Mouse (Mus musculus): ENCODE results near the gene Pik3c2a. TPM values are rescaled to one million over a fixed set of nuclear protein-coding genes. Genes with fewer than 3 reads are reported as not detected.
"Not testable (repeated sequence)": the region's sequence is repeated elsewhere in the genome, so short reads cannot be mapped to it uniquely, and the experiment has no call there.

Gene Pik3c2a
- polyA plus RNA-seq, 1 experiment from 2014 or later, result 11.9 TPM

- H3K27me3 ChIP-seq (replicated peaks; ENCODE audit: control insufficient read depth, insufficient read depth, low read length), result no peaks in the 10 kb centered on the region
- no peaks in the 10 kb centered on the region for H3K4me1 ChIP-seq (ENCODE audit: control insufficient read depth, insufficient read depth, low read depth, low read length)
- no peak overlapping the region for H3K27ac ChIP-seq (ENCODE audit: low read depth, low read length)
- ATAC-seq, result no peak
- no peak overlapping the region for H3K9ac ChIP-seq (ENCODE audit: low read depth, low read length)
- no peak overlapping the region for H3K4me2 ChIP-seq (ENCODE audit: low read length)
- 81% methylated on average over 2 of the region's 2 CpGs for WGBS
- H3K36me3 ChIP-seq (ENCODE audit: control insufficient read depth, insufficient read depth, low read length), result no peaks in the 10 kb centered on the region
- H3K4me3 ChIP-seq (ENCODE audit: low read length), result no peak overlapping the region
- no peaks in the 10 kb centered on the region for H3K9me3 ChIP-seq (ENCODE audit: control insufficient read depth, low read length)
These were observed 12.3 kb downstream of the Pik3c2a start for GRCm38 (mm10) chr7:116430926-116431325.

GRCm38 (mm10) chr7:116427206-116427605 lies 16.0 kb downstream of the Pik3c2a start:
- Histone ChIP-seq H3K36me3 (ENCODE audit: control insufficient read depth, insufficient read depth, low read length) (no peaks in the 10 kb centered on the region), H3K4me3 (ENCODE audit: low read length) (no peak overlapping the region), H3K9me3 (ENCODE audit: control insufficient read depth, low read length) (no peaks in the 10 kb centered on the region), H3K27me3 (replicated peaks; ENCODE audit: control insufficient read depth, insufficient read depth, low read length) (no peaks in the 10 kb centered on the region), H3K9ac (ENCODE audit: low read depth, low read length) (no peak overlapping the region), H3K27ac (ENCODE audit: low read depth, low read length) (no peak overlapping the region), H3K4me2 (ENCODE audit: low read length) (no peak overlapping the region), H3K4me1 (ENCODE audit: control insufficient read depth, insufficient read depth, low read depth, low read length) (no peaks in the 10 kb centered on the region)
- ATAC-seq, result no peak

- Histone ChIP-seq H3K4me3 (ENCODE audit: low read length) (no peak overlapping the region), H3K36me3 (ENCODE audit: control insufficient read depth, insufficient read depth, low read length) (no peaks in the 10 kb centered on the region), H3K27ac (ENCODE audit: low read depth, low read length) (no peak overlapping the region), H3K4me2 (ENCODE audit: low read length) (no peak overlapping the region), H3K9me3 (ENCODE audit: control insufficient read depth, low read length) (no peaks in the 10 kb centered on the region), H3K4me1 (ENCODE audit: control insufficient read depth, insufficient read depth, low read depth, low read length) (no peaks in the 10 kb centered on the region), H3K9ac (ENCODE audit: low read depth, low read length) (no peak overlapping the region), H3K27me3 (replicated peaks; ENCODE audit: control insufficient read depth, insufficient read depth, low read length) (no peaks in the 10 kb centered on the region)
- ATAC-seq, result no peak
- WGBS, result 85% methylated on average over 6 of the region's 6 CpGs
These were observed 17.5 kb downstream of the Pik3c2a start for GRCm38 (mm10) chr7:116425771-116426170.

GRCm38 (mm10) chr7:116421081-116421480 lies 22.2 kb downstream of the Pik3c2a start:
- no peak overlapping the region for H3K4me2 ChIP-seq (ENCODE audit: low read length)
- no peaks in the 10 kb centered on the region for H3K4me1 ChIP-seq (ENCODE audit: control insufficient read depth, insufficient read depth, low read depth, low read length)
- H3K9me3 ChIP-seq (ENCODE audit: control insufficient read depth, low read length), result no peaks in the 10 kb centered on the region
- no peaks in the 10 kb centered on the region for H3K27me3 ChIP-seq (replicated peaks; ENCODE audit: control insufficient read depth, insufficient read depth, low read length)
- H3K4me3 ChIP-seq (ENCODE audit: low read length), result no peak overlapping the region
- no peak for ATAC-seq
- no peak overlapping the region for H3K9ac ChIP-seq (ENCODE audit: low read depth, low read length)
- H3K36me3 ChIP-seq (ENCODE audit: control insufficient read depth, insufficient read depth, low read length), result peaks cover 4% of the 10 kb centered on the region; the same call in 1 of the 2 replicates
- H3K27ac ChIP-seq (ENCODE audit: low read depth, low read length), result no peak overlapping the region

DNA sequence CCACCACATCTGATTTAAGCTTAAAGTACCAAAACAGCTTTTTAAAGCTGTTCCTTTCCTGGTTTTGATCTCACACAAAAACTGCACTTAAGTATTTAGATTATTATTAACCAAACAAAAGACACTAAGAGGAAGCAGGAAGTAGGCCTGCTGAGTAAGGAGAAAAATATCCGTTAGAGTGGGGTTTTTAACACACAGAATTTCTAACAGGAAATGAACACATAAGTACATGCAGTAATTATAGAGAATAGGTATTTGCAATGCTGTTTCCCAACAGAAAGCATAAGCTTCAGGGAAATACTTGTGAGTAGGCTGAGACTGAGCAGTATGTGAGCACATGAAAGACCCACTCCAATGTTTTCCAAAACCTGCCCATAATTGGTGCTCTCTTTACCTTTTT lies 33.8 kb downstream of the Pik3c2a start:
- Histone ChIP-seq H3K4me2 (ENCODE audit: low read length) (no peak overlapping the region), H3K4me1 (ENCODE audit: control insufficient read depth, insufficient read depth, low read depth, low read length) (no peaks in the 10 kb centered on the region), H3K9ac (ENCODE audit: low read depth, low read length) (no peak overlapping the region), H3K27ac (ENCODE audit: low read depth, low read length) (no peak overlapping the region), H3K4me3 (ENCODE audit: low read length) (no peak overlapping the region), H3K9me3 (ENCODE audit: control insufficient read depth, low read length) (no peaks in the 10 kb centered on the region), H3K36me3 (ENCODE audit: control insufficient read depth, insufficient read depth, low read length) (no peaks in the 10 kb centered on the region), H3K27me3 (replicated peaks; ENCODE audit: control insufficient read depth, insufficient read depth, low read length) (no peaks in the 10 kb centered on the region)
- ATAC-seq, result no peak
- WGBS, result 53% methylated on average over 1 of the region's 1 CpGs

GRCm38 (mm10) chr7:116392329-116392728 lies 50.9 kb downstream of the Pik3c2a start:
- H3K36me3 ChIP-seq (ENCODE audit: control insufficient read depth, insufficient read depth, low read length), result no peaks in the 10 kb centered on the region
- H3K9me3 ChIP-seq (ENCODE audit: control insufficient read depth, low read length), result no peaks in the 10 kb centered on the region
- 92% methylated on average over 3 of the region's 3 CpGs for WGBS
- no peak overlapping the region for H3K27ac ChIP-seq (ENCODE audit: low read depth, low read length)
- H3K4me2 ChIP-seq (ENCODE audit: low read length), result no peak overlapping the region
- H3K27me3 ChIP-seq (replicated peaks; ENCODE audit: control insufficient read depth, insufficient read depth, low read length), result no peaks in the 10 kb centered on the region
- H3K4me3 ChIP-seq (ENCODE audit: low read length), result no peak overlapping the region
- ATAC-seq, result no peak
- no peaks in the 10 kb centered on the region for H3K4me1 ChIP-seq (ENCODE audit: control insufficient read depth, insufficient read depth, low read depth, low read length)
- no peak overlapping the region for H3K9ac ChIP-seq (ENCODE audit: low read depth, low read length)

GRCm38 (mm10) chr7:116387389-116387788 lies 55.9 kb downstream of the Pik3c2a start:
- not testable (repeated sequence) for H3K4me1 ChIP-seq (ENCODE audit: control insufficient read depth, insufficient read depth, low read depth, low read length); H3K27me3 ChIP-seq (replicated peaks; ENCODE audit: control insufficient read depth, insufficient read depth, low read length); H3K36me3 ChIP-seq (ENCODE audit: control insufficient read depth, insufficient read depth, low read length); H3K9me3 ChIP-seq (ENCODE audit: control insufficient read depth, low read length); H3K27ac ChIP-seq (ENCODE audit: low read depth, low read length); H3K4me3 ChIP-seq (ENCODE audit: low read length); H3K9ac ChIP-seq (ENCODE audit: low read depth, low read length); ATAC-seq; H3K4me2 ChIP-seq (ENCODE audit: low read length)
- WGBS, result 94% methylated on average over 2 of the region's 2 CpGs

GRCm38 (mm10) chr7:116379181-116379580 lies 64.1 kb downstream of the Pik3c2a start:
- H3K9ac ChIP-seq (ENCODE audit: low read depth, low read length); H3K4me2 ChIP-seq (ENCODE audit: low read length); H3K4me1 ChIP-seq (ENCODE audit: control insufficient read depth, insufficient read depth, low read depth, low read length); H3K9me3 ChIP-seq (ENCODE audit: control insufficient read depth, low read length); H3K36me3 ChIP-seq (ENCODE audit: control insufficient read depth, insufficient read depth, low read length); H3K27ac ChIP-seq (ENCODE audit: low read depth, low read length); ATAC-seq; H3K27me3 ChIP-seq (replicated peaks; ENCODE audit: control insufficient read depth, insufficient read depth, low read length); H3K4me3 ChIP-seq (ENCODE audit: low read length): not testable (repeated sequence)
- 96% methylated on average over 6 of the region's 6 CpGs for WGBS

GRCm38 (mm10) chr7:116374284-116374683 lies 69.0 kb downstream of the Pik3c2a start:
- WGBS, result 95% methylated on average over 1 of the region's 1 CpGs
- H3K9me3 ChIP-seq (ENCODE audit: control insufficient read depth, low read length), result no peaks in the 10 kb centered on the region
- no peaks in the 10 kb centered on the region for H3K4me1 ChIP-seq (ENCODE audit: control insufficient read depth, insufficient read depth, low read depth, low read length)
- no peak overlapping the region for H3K4me2 ChIP-seq (ENCODE audit: low read length)
- peaks cover 5% of the 10 kb centered on the region; the same call in 1 of the 2 replicates for H3K36me3 ChIP-seq (ENCODE audit: control insufficient read depth, insufficient read depth, low read length)
- no peak for ATAC-seq
- H3K27ac ChIP-seq (ENCODE audit: low read depth, low read length), result no peak overlapping the region
- H3K9ac ChIP-seq (ENCODE audit: low read depth, low read length), result no peak overlapping the region
- no peaks in the 10 kb centered on the region for H3K27me3 ChIP-seq (replicated peaks; ENCODE audit: control insufficient read depth, insufficient read depth, low read length)
- no peak overlapping the region for H3K4me3 ChIP-seq (ENCODE audit: low read length)

DNA sequence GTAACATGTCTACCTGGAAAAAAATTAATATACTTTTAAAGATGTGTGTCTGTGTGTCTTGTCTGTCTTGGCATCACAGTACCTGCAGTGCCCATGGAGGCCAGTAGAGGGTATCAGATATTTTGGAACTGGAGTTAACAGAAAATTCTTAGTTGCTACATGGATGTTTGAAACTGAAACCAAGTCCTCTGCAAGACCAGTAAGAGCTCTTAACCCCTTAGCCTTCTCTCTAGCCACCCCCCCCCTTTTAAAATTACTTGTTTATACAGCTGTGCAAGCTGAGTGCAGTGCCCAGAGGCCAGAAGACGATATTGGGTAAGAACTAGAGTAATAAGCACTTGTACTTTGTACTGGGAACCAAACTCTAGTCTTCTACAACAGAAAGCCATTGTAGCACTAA lies 107.0 kb downstream of the Pik3c2a start:
- ATAC-seq, result no peak
- Histone ChIP-seq H3K9ac (ENCODE audit: low read depth, low read length) (no peak overlapping the region), H3K4me1 (ENCODE audit: control insufficient read depth, insufficient read depth, low read depth, low read length) (peaks cover 10% of the 10 kb centered on the region), H3K27me3 (replicated peaks; ENCODE audit: control insufficient read depth, insufficient read depth, low read length) (no peaks in the 10 kb centered on the region), H3K4me3 (ENCODE audit: low read length) (no peak overlapping the region), H3K27ac (ENCODE audit: low read depth, low read length) (no peak overlapping the region), H3K9me3 (ENCODE audit: control insufficient read depth, low read length) (no peaks in the 10 kb centered on the region), H3K36me3 (ENCODE audit: control insufficient read depth, insufficient read depth, low read length) (peaks cover 11% of the 10 kb centered on the region; the same call in 1 of the 2 replicates), H3K4me2 (ENCODE audit: low read length) (no peak overlapping the region)
- WGBS, result 83% methylated on average over 1 of the region's 1 CpGs

All from hindbrain, embryonic 16.5 days (tissue).